Mouse (Mus musculus): ENCODE data around the gene Pqlc2.

Gene Pqlc2

GRCm38 (mm10) chr4:139312632-139313031 lies 2.1 kb upstream of the Pqlc2 start:
- POLR2A ChIA-PET: interaction anchor here in 2 of 4 experiments (2.9 to 3.7 kb wide), 3 partner anchors 10 to 18 kb away, joined by 14 to 30 read pairs (median 21); no protein-coding TSS in a partner anchor

DNA sequence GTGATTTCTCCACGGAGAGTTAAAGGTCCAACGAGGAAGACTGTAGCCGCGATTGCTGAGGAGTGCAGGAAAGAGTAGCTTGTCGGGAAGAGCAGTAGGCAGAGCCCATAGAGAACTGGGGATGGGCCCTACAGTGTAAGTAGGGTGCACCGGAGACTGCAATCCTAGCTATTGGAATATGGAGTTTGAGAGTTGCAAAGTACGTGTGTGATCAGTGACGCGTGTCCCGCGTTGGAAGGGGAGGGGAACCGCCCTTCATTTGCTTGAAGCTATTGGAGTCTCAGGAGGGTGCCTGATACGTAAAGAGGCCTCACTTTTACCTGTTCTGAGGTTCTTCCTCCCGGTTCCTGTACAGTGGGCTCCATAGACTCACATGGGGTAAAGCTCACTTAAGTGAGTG lies 1.2 kb upstream of the Pqlc2 start:
- CTCF ChIA-PET: interaction anchor here (0.5 to 3.5 kb wide), 31 partner anchors 10 to 732 kb away, joined by 3 to 37 read pairs (median 5); partner anchors contain the start of genes Gm21969 (in 1 of the 4) and Htr6 (in 1 of the 4)

More at GRCm38 (mm10) chr4:139312632-139313031, 2.1 kb upstream of the Pqlc2 start:
- CTCF ChIA-PET: interaction anchor here in 3 of 4 experiments (0.7 to 3.5 kb wide), 4 partner anchors 18 to 731 kb away, joined by 3 to 20 read pairs (median 5); no protein-coding TSS in a partner anchor

GRCm38 (mm10) chr4:139310899-139311701 lies 592 bp upstream of the Pqlc2 start:
- CTCF ChIA-PET: interaction anchor here (0.5 to 3.5 kb wide), 45 partner anchors 9 to 589 kb away, joined by 3 to 37 read pairs (median 4); partner anchors contain the start of genes Aldh4a1 (in 1 of the 4), Gm21969 (in 1 of the 4) and Htr6 (in 1 of the 4)
- POLR2A ChIA-PET: interaction anchor here (0.5 to 3.9 kb wide), 78 partner anchors 8 to 811 kb away, joined by 3 to 39 read pairs (median 4); partner anchors contain the start of genes Minos1 (in 3 of the 4), Aldh4a1 (in 2 of the 4), Capzb (in 1 of the 4) and Htr6 (in 1 of the 4)

More for the DNA sequence above, 1.2 kb upstream of the Pqlc2 start:
- POLR2A ChIA-PET: interaction anchor here (0.6 to 3.9 kb wide), 35 partner anchors 10 to 618 kb away, joined by 3 to 39 read pairs (median 6); partner anchors contain the start of genes Minos1 (in 2 of the 4) and Capzb (in 1 of the 4)

DNA sequence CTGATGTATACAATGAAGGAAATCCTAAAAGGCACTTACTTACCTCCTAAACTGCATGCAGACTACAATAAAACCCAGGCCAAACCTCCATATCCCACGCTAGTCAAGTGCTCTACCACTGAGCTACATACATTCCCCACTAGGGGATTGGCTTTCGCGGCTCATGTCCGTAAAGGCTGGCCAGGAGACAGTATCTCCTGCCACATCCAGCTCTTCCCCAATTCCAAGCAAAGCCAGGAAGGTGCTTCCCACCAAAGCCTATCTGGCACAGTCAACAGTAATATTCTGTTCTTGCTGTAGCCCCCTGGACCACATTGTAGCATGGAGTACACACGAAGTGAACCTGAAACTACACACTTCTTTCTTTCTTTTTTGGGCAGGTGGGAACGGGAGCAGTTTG lies 857 bp downstream of the Pqlc2 start:
- ChIA-PET CTCF (interaction anchor here (0.6 to 3.5 kb wide), 23 partner anchors 8 to 762 kb away, joined by 3 to 37 read pairs (median 6); no protein-coding TSS in a partner anchor), POLR2A (interaction anchor here (0.6 to 3.9 kb wide), 38 partner anchors 8 to 622 kb away, joined by 3 to 39 read pairs (median 6); partner anchors contain the start of gene Minos1 (in 2 of the 4))

DNA sequence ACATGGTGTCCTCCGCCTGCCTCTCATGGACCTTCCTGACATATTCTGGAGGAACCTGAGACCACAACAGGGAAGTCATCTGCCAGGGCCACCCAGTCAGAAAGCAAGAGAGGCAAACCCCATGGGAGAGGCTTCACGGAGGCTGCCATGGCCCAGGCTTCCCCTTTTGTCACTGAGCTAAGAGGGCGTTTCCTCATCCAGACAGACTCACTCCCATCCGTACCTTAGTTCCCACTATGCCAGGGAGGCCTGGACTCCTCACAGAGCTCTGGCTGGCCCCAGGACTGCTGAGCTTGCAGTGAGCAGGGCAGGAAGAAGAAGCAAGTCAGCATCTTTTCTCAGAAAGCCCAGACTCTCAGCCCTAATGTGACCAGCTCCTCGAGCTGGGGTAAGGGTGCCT lies 2.6 kb downstream of the Pqlc2 start:
- ChIA-PET POLR2A (interaction anchor here in 2 of 4 experiments (0.8 to 1.7 kb wide), 5 partner anchors 11 to 49 kb away, joined by 3 to 4 read pairs (median 3); no protein-coding TSS in a partner anchor), CTCF (interaction anchor here in 3 of 4 experiments (0.6 to 3.8 kb wide), 5 partner anchors 19 to 360 kb away, joined by 3 to 15 read pairs (median 3); no protein-coding TSS in a partner anchor)

- CTCF ChIA-PET: interaction anchor here in 2 of 4 experiments (1.2 to 3.8 kb wide), 3 partner anchors 16 to 31 kb away, joined by 3 to 15 read pairs (median 5); no protein-coding TSS in a partner anchor
- POLR2A ChIA-PET: no interaction called here
These were observed 5.0 kb downstream of the Pqlc2 start for GRCm38 (mm10) chr4:139305521-139305920.

DNA sequence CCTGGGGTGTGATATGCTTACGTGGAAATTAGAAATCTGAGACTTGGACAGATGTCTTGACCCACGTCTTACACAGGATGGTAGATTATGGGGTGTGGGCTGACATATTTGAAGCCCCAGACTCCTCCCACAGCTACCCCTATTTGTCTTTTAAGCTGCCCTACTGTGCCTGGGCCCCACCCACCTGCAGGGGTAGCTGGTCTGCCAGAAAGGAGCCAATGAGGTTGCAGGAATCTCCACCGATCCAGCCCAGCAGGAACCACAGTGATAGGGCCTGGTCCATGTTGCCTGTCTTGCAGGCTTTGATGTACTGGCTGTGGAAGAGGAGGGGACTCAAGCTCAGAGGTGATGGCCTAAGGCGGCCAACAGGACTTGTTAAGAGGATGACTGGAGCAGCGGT lies 8.3 kb downstream of the Pqlc2 start:
- POLR2A ChIA-PET: interaction anchor here in 3 of 4 experiments (0.8 to 4.0 kb wide), 11 partner anchors 8 to 191 kb away, joined by 3 to 39 read pairs (median 4); partner anchors contain the start of genes Akr7a5 (in 2 of the 3) and Pqlc2 (in 2 of the 3)
- CTCF ChIA-PET: interaction anchor here in 2 of 4 experiments (1.0 to 10.8 kb wide), 8 partner anchors 8 to 309 kb away, joined by 3 to 102 read pairs (median 4); partner anchors contain the start of genes Akr7a5 (in 2 of the 2) and Pqlc2 (in 2 of the 2)

DNA sequence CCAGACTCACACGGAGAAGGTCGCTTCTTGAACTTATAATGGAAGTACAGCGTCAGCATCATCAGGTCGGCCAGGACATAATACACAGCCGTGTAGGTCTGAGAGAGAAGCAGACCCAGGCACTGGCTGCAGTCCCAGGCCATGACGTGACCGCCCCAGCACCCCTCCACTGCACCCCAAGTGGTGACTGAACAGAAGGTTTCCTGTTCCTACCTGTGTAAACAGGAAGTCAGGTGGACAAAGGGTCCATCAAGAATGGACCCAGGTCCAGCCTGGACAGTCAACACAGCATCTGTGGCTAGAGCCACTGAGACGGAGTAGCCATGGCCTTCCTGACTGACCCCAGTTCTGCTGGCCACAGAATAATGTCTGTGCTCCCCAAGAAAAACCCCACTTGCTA lies 8.7 kb downstream of the Pqlc2 start:
- POLR2A ChIA-PET: interaction anchor here in 3 of 4 experiments (0.8 to 4.0 kb wide), 11 partner anchors 9 to 191 kb away, joined by 3 to 39 read pairs (median 4); partner anchors contain the start of genes Akr7a5 (in 3 of the 3) and Pqlc2 (in 3 of the 3)
- CTCF ChIA-PET: interaction anchor here in 3 of 4 experiments (0.6 to 10.8 kb wide), 8 partner anchors 9 to 36 kb away, joined by 3 to 102 read pairs (median 3); partner anchors contain the start of genes Akr7a5 (in 2 of the 3) and Pqlc2 (in 2 of the 3)

DNA sequence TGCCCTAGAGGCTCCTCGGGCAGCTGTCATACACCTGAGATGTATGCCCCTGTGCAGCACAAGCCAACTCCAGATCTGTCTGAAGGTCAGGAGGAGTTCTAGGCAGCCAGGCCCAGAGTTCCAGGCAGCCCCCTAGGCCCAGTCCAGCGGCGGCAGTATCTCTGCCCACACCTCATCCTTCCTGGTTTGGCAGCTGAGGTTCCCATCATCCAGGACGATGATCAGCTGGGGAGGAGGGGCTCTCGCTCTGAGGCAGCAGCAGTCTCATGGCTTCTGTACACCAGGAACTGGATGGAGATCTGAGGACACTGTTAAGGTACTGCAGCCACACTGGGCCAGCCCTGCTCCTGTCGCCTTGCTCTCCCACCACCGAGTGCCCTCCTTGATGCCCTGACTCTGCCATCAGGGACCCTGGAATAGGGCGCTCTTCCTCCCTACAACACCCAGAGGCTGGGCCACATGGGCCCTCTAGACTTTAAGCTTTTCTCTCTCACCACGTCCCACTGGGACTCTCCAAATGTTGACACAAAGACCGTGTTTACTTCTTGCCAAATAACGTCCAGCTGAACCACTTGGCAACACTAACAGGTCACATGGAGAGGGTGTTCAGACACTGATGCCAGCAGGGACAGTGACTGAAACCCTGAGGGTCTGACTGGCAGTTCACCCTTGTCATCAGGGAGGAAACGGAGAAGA lies 11.7 kb downstream of the Pqlc2 start:
- ChIA-PET POLR2A (interaction anchor here in 2 of 4 experiments (0.8 to 4.2 kb wide), 4 partner anchors 9 to 12 kb away, joined by 4 to 26 read pairs (median 8); partner anchors contain the start of genes Akr7a5 (in 2 of the 2) and Pqlc2 (in 2 of the 2)), CTCF (interaction anchor here in 3 of 4 experiments (0.6 to 10.8 kb wide), 5 partner anchors 10 to 38 kb away, joined by 3 to 102 read pairs (median 4); partner anchors contain the start of genes Akr7a5 (in 1 of the 3) and Pqlc2 (in 1 of the 3))

GRCm38 (mm10) chr4:139297566-139297965 lies 12.9 kb downstream of the Pqlc2 start:
- POLR2A ChIA-PET: interaction anchor here in 2 of 4 experiments (1.2 to 4.2 kb wide), 4 partner anchors 9 to 13 kb away, joined by 4 to 26 read pairs (median 12); partner anchors contain the start of genes Akr7a5 (in 2 of the 2) and Pqlc2 (in 2 of the 2)
- CTCF ChIA-PET: interaction anchor here in 1 of 4 experiments (1.6 to 10.8 kb wide), 2 partner anchors 10 to 40 kb away, joined by 3 to 102 read pairs; no protein-coding TSS in a partner anchor

GRCm38 (mm10) chr4:139292038-139292437 lies 18.5 kb downstream of the Pqlc2 start:
- ChIA-PET CTCF (no interaction called here), POLR2A (interaction anchor here in 1 of 4 experiments (1.4 to 3.2 kb wide), 3 partner anchors 8 to 18 kb away, joined by 3 to 19 read pairs (median 4); partner anchors contain the start of genes Akr7a5 and Pqlc2)

GRCm38 (mm10) chr4:139291099-139291498 lies 19.4 kb downstream of the Pqlc2 start:
- POLR2A ChIA-PET: interaction anchor here in 1 of 4 experiments (0.6 to 1.4 kb wide), 2 partner anchors 9 to 39 kb away, joined by 3 read pairs; no protein-coding TSS in a partner anchor
- CTCF ChIA-PET: interaction anchor here in 2 of 4 experiments (0.5 to 5.9 kb wide), 3 partner anchors 13 to 74 kb away, joined by 3 to 97 read pairs (median 7); no protein-coding TSS in a partner anchor

- CTCF ChIA-PET: interaction anchor here (0.5 to 6.9 kb wide), 67 partner anchors 8 to 1256 kb away, joined by 3 to 102 read pairs (median 4); partner anchors contain the start of genes Akr7a5 (in 2 of the 4), Pqlc2 (in 2 of the 4) and Gm21969 (in 1 of the 4)
These were observed 21.5 kb downstream of the Pqlc2 start for GRCm38 (mm10) chr4:139289017-139289416.

DNA sequence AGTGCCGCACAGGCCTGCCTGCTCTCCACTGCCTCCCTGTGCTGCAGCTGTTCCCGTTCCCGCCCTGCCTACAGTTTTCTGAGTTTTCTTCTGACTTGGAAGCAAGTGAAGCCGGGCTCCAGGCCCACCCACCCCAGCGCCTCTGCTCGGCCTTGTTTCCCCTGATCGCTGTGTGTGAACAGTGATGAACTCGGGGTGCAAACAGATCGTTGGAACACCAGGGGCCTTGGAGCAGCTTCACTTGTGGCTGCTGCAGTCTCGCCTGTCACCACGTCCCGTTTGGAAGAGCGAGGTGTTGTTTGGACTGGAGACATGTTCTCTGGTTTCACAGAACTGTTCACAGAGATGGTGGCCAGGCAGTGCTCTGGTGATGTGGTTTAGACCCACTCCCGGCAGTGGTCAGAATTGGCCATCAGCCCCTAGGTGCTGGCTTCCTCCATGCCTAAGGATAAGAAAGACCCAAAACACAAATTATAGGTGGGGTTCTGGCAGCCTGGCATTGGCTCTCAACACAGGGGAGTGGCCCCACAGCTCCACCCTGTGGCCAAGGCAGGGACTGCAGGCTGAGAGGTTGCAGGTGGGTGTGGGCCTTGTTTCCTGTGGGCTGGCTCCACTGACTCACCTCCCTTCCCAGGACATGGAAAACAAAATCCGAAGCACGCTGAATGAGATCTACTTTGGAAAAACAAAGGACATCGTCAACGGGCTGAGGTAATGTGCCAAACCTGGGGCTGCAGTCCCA lies 23.2 kb downstream of the Pqlc2 start:
- ChIA-PET POLR2A (interaction anchor here (0.8 to 5.2 kb wide), 14 partner anchors 8 to 145 kb away, joined by 3 to 26 read pairs (median 4); partner anchors contain the start of genes Akr7a5 (in 2 of the 4) and Pqlc2 (in 2 of the 4)), CTCF (interaction anchor here in 3 of 4 experiments (0.6 to 6.9 kb wide), 42 partner anchors 9 to 316 kb away, joined by 3 to 102 read pairs (median 4); partner anchors contain the start of genes Akr7a5 (in 3 of the 3), Pqlc2 (in 3 of the 3) and Gm21969 (in 1 of the 3))

More at GRCm38 (mm10) chr4:139289017-139289416, 21.5 kb downstream of the Pqlc2 start:
- POLR2A ChIA-PET: interaction anchor here (0.8 to 5.2 kb wide), 21 partner anchors 8 to 334 kb away, joined by 3 to 26 read pairs (median 4); partner anchors contain the start of genes Akr7a5 (in 4 of the 4), Pqlc2 (in 4 of the 4) and Aldh4a1 (in 1 of the 4)

- ChIA-PET CTCF (interaction anchor here in 2 of 4 experiments (0.6 to 6.9 kb wide), 11 partner anchors 12 to 424 kb away, joined by 3 to 102 read pairs (median 8); partner anchors contain the start of genes Akr7a5 (in 2 of the 2), Pqlc2 (in 2 of the 2) and Gm21969 (in 1 of the 2)), POLR2A (interaction anchor here (0.7 to 5.2 kb wide), 12 partner anchors 7 to 148 kb away, joined by 3 to 26 read pairs (median 4); partner anchors contain the start of genes Akr7a5 (in 1 of the 4) and Pqlc2 (in 1 of the 4))
These were observed 24.3 kb downstream of the Pqlc2 start for GRCm38 (mm10) chr4:139286234-139286633.
